Mouse (Mus musculus): ENCODE measurements around the gene Cdk15. TPM values are rescaled to one million over a fixed set of nuclear protein-coding genes. Genes with fewer than 3 reads are reported as not detected.

Cdk15 gene
- total and polyA plus RNA-seq, 3 experiments = not detected

Other genes starting within 250 kb of the Cdk15 start
- gene C2cd6, start 162.0 kb upstream of the Cdk15 start, total RNA-seq (2021) = not detected
- not detected in 2 replicates for gene C2cd6, start 162.0 kb upstream of the Cdk15 start, polyA plus RNA-seq (2012; rRNA removed)
- gene Tmem237, start 136.5 kb upstream of the Cdk15 start, total RNA-seq (2021) = 10 to 100 TPM; 18.1 to 25.8 TPM
- 1.8 and 2.1 TPM in 2 replicates for gene Tmem237, start 136.5 kb upstream of the Cdk15 start, polyA plus RNA-seq (2012; rRNA removed)
- gene Mpp4, start 93.5 kb upstream of the Cdk15 start, total RNA-seq (2021) = under 1 TPM in 1 of 2 experiments, not detected in 1; 0.37 TPM
- gene Mpp4, start 93.5 kb upstream of the Cdk15 start, polyA plus RNA-seq (2012; rRNA removed) = 0.51 and 0.62 TPM in 2 replicates
- gene Als2, start 19.7 kb upstream of the Cdk15 start, total RNA-seq (2021) = 10 to 100 TPM; 10.1 to 13.8 TPM
- 2.2 and 2.3 TPM in 2 replicates for gene Als2, start 19.7 kb upstream of the Cdk15 start, polyA plus RNA-seq (2012; rRNA removed)
- gene Fzd7, start 225.5 kb downstream of the Cdk15 start, total RNA-seq (2021) = 10 to 100 TPM in 1 of 2 experiments, 1 to 10 TPM in 1; 9.9 to 16.7 TPM
- 20.1 and 22.0 TPM in 2 replicates for gene Fzd7, start 225.5 kb downstream of the Cdk15 start, polyA plus RNA-seq (2012; rRNA removed)

All from adrenal gland, adult 2 months (tissue).